In genomic region chr12:99419396-99419760, GRCm38 (mm10) we compare ENCODE assay signal across 24 mouse cellular contexts.
DNase-seq lines count a peak whose midpoint lies in the region; ATAC-seq and TF ChIP-seq lines count a peak whose summit lies in the region.
"Had no signal": no experiment of that assay in that cellular context is flagged by ENCODE, and none has a peak within 500 bp of the region (broad histone marks: within the 10 kb centered on the region; RNA-seq: fewer than 3 reads in every experiment).

No protein-coding gene starts in this region.

- no peak overlapping the region for H3K9ac ChIP-seq in liver, adult 2 months (ENCODE audit: low read depth, low read length)
- H3K9ac ChIP-seq in liver, embryonic 11.5 days (ENCODE audit: low read depth, low read length) = no peak overlapping the region
- no peak overlapping the region for H3K9ac ChIP-seq in intestine, embryonic 14.5 days (ENCODE audit: low read length)
- H3K9ac ChIP-seq in intestine, postnatal 0 days (ENCODE audit: low read depth, low read length) = no peak overlapping the region
- H3K9ac ChIP-seq in stomach, embryonic 15.5 days = no peak overlapping the region
- H3K9ac ChIP-seq: forebrain, embryonic 13.5 days; heart, embryonic 13.5 days; hindbrain, embryonic 14.5 days had no signal

- DNase-seq in liver, adult 2 months (ENCODE audit: extremely low read depth, low read depth, low spot score) = peak; percentile 64
- no peak for DNase-seq in liver, embryonic 11.5 days (ENCODE audit: low spot score)
- DNase-seq in intestine, embryonic 14.5 days (ENCODE audit: low spot score) = no peak
- no peak for DNase-seq in adrenal gland, postnatal 14 days
- DNase-seq in embryo, embryonic 11 days = no peak
- no peak for DNase-seq in T-cell, adult 2 months (ENCODE audit: low spot score)
- DNase-seq: adrenal gland, postnatal 10 days; cerebellum, adult 11 months; cerebellum, adult 2 months; cerebellum, adult 9-11 months; cerebellum, postnatal 25 days; gastrocnemius, postnatal 10 days; gastrocnemius, postnatal 36 days; heart, adult 2 months; heart, postnatal 14 days; heart, postnatal 4 days had no signal

- H3K9me3 ChIP-seq in liver, embryonic 11.5 days (ENCODE audit: control insufficient read depth, low read length) = no peaks in the 10 kb centered on the region
- no peaks in the 10 kb centered on the region for H3K9me3 ChIP-seq in intestine, embryonic 14.5 days (ENCODE audit: control insufficient read depth, low read length)
- no peaks in the 10 kb centered on the region for H3K9me3 ChIP-seq in intestine, postnatal 0 days (ENCODE audit: control insufficient read depth)
- no peaks in the 10 kb centered on the region for H3K9me3 ChIP-seq in stomach, embryonic 15.5 days
- H3K9me3 ChIP-seq: forebrain, embryonic 10.5 days; forebrain, embryonic 13.5 days; heart, embryonic 10.5 days; heart, embryonic 13.5 days had no signal

- 57% methylated on average over 2 of the region's 2 CpGs for WGBS in liver, adult 2 months
- WGBS in liver, embryonic 11.5 days = 65% methylated on average over 2 of the region's 2 CpGs
- 49% methylated on average over 2 of the region's 2 CpGs for WGBS in intestine, embryonic 14.5 days
- WGBS in intestine, postnatal 0 days = 43% methylated on average over 2 of the region's 2 CpGs
- WGBS in stomach, embryonic 15.5 days = 63% methylated on average over 2 of the region's 2 CpGs

- H3K4me2 ChIP-seq in liver, embryonic 11.5 days = no peak overlapping the region
- H3K4me2 ChIP-seq in intestine, embryonic 14.5 days (ENCODE audit: low read length) = no peak overlapping the region
- H3K4me2 ChIP-seq in intestine, postnatal 0 days (replicated peaks; ENCODE audit: low read depth) = 0 out of 2 replicates have a peak overlapping the region, but pooled peaks have one; percentile 17
- H3K4me2 ChIP-seq in stomach, embryonic 15.5 days = no peak overlapping the region
- H3K4me2 ChIP-seq: forebrain, embryonic 13.5 days; heart, embryonic 13.5 days; hindbrain, embryonic 14.5 days had no signal

- no peaks in the 10 kb centered on the region for H3K36me3 ChIP-seq in liver, adult 2 months (ENCODE audit: control insufficient read depth, insufficient read depth, low read length)
- no peaks in the 10 kb centered on the region for H3K36me3 ChIP-seq in liver, embryonic 11.5 days (ENCODE audit: control insufficient read depth, insufficient read depth, low read length)
- H3K36me3 ChIP-seq in intestine, embryonic 14.5 days (ENCODE audit: control insufficient read depth, insufficient read depth, low read length) = no peaks in the 10 kb centered on the region
- H3K36me3 ChIP-seq in intestine, postnatal 0 days (ENCODE audit: control insufficient read depth, insufficient read depth) = no peaks in the 10 kb centered on the region; the same call in 1 of the 2 replicates
- no peaks in the 10 kb centered on the region for H3K36me3 ChIP-seq in stomach, embryonic 15.5 days
- H3K36me3 ChIP-seq: forebrain, embryonic 10.5 days; heart, embryonic 10.5 days; heart, embryonic 13.5 days had no signal

- no peak overlapping the region for H3K4me3 ChIP-seq in liver, adult 2 months (ENCODE audit: insufficient read depth, low read depth, low read length)
- no peak overlapping the region for H3K4me3 ChIP-seq in liver, embryonic 11.5 days (ENCODE audit: low read depth, low read length)
- H3K4me3 ChIP-seq in intestine, embryonic 14.5 days (ENCODE audit: low read depth, low read length) = no peak overlapping the region
- H3K4me3 ChIP-seq in intestine, postnatal 0 days (ENCODE audit: low read depth, low read length) = no peak overlapping the region
- H3K4me3 ChIP-seq in stomach, embryonic 15.5 days (replicated peaks) = no peak overlapping the region
- H3K4me3 ChIP-seq: forebrain, embryonic 10.5 days; forebrain, embryonic 13.5 days; heart, adult 2 months; heart, embryonic 10.5 days; heart, embryonic 13.5 days had no signal

- peak overlapping the region; percentile 62 for H3K27ac ChIP-seq in liver, adult 2 months (replicated peaks; ENCODE audit: insufficient read depth, low read depth, low read length)
- no peak overlapping the region for H3K27ac ChIP-seq in liver, embryonic 11.5 days (ENCODE audit: low read depth, low read length)
- peak overlapping the region; percentile 51 for H3K27ac ChIP-seq in intestine, embryonic 14.5 days (ENCODE audit: low read depth)
- peak overlapping the region; percentile 54 for H3K27ac ChIP-seq in intestine, postnatal 0 days (ENCODE audit: low read depth, low read length)
- peak overlapping the region; percentile 35; the same call in 1 of the 2 replicates for H3K27ac ChIP-seq in stomach, embryonic 15.5 days
- H3K27ac ChIP-seq: forebrain, embryonic 10.5 days; forebrain, embryonic 13.5 days; heart, adult 2 months; heart, embryonic 10.5 days; heart, embryonic 13.5 days; hindbrain, embryonic 14.5 days had no signal

- H3K27me3 ChIP-seq in liver, adult 2 months (ENCODE audit: control insufficient read depth, insufficient read depth, low read length) = no peaks in the 10 kb centered on the region
- H3K27me3 ChIP-seq in liver, embryonic 11.5 days (replicated peaks; ENCODE audit: control insufficient read depth, insufficient read depth, low read length) = no peaks in the 10 kb centered on the region
- H3K27me3 ChIP-seq in intestine, embryonic 14.5 days (replicated peaks; ENCODE audit: control insufficient read depth, insufficient read depth, low read length) = no peaks in the 10 kb centered on the region
- H3K27me3 ChIP-seq in intestine, postnatal 0 days (replicated peaks; ENCODE audit: control insufficient read depth, insufficient read depth, low read length) = no peaks in the 10 kb centered on the region
- no peaks in the 10 kb centered on the region for H3K27me3 ChIP-seq in stomach, embryonic 15.5 days (replicated peaks)
- H3K27me3 ChIP-seq: forebrain, embryonic 13.5 days; heart, embryonic 13.5 days had no signal

- no peak for ATAC-seq in liver, embryonic 11.5 days (replicated peaks; ENCODE audit: low FRiP score)
- ATAC-seq in intestine, embryonic 14.5 days (replicated peaks; ENCODE audit: low FRiP score, low TSS enrichment, low read depth) = peak; percentile 51
- ATAC-seq in intestine, postnatal 0 days = peak; percentile 80
- ATAC-seq in stomach, embryonic 15.5 days (ENCODE audit: insufficient read depth, low FRiP score, low read depth) = no peak; the same call in 1 of the 2 replicates
- ATAC-seq: forebrain, embryonic 13.5 days; forebrain, embryonic 16.5 days had no signal

- TF ChIP-seq CTCF in liver, adult 2 months (IDR thresholded peaks at IDR 0.05; ENCODE audit: low read depth, low read length) = no peak
- no peak for TF ChIP-seq CTCF in intestine, postnatal 0 days (IDR thresholded peaks at IDR 0.05; ENCODE audit: low read depth)

- H3K4me1 ChIP-seq in liver, adult 2 months (ENCODE audit: control insufficient read depth, insufficient read depth, low read length) = peaks cover 25% of the 10 kb centered on the region
- no peaks in the 10 kb centered on the region; the same call in 1 of the 2 replicates for H3K4me1 ChIP-seq in liver, embryonic 11.5 days (replicated peaks; ENCODE audit: control insufficient read depth, insufficient read depth, low read length)
- peaks cover 9% of the 10 kb centered on the region; the same call in 1 of the 2 replicates for H3K4me1 ChIP-seq in intestine, embryonic 14.5 days (replicated peaks; ENCODE audit: control insufficient read depth, insufficient read depth, low read length)
- 0 out of 2 replicates have a peak, but pooled peaks cover 5% of the 10 kb centered on the region for H3K4me1 ChIP-seq in intestine, postnatal 0 days (replicated peaks; ENCODE audit: control insufficient read depth, insufficient read depth, low read length)
- H3K4me1 ChIP-seq in stomach, embryonic 15.5 days = no peaks in the 10 kb centered on the region
- H3K4me1 ChIP-seq: forebrain, embryonic 13.5 days had no signal

- H3K79me2 ChIP-seq in liver, adult 2 months (ENCODE audit: control insufficient read depth, insufficient read depth, low read length) = peaks cover 4% of the 10 kb centered on the region; the same call in 1 of the 2 replicates

- TF ChIP-seq POLR2A in liver, adult 2 months (IDR thresholded peaks at IDR 0.05; ENCODE audit: extremely low read depth, insufficient read depth, low read length) = no peak

Comparison
In these comparisons a context has a peak if more than half of its experiments do, and no peak if none do; other contexts are left out.
1. ATAC-seq: peak in intestine, embryonic 14.5 days (single experiment) and intestine, postnatal 0 days (single experiment); none in liver, embryonic 11.5 days (single experiment) and stomach, embryonic 15.5 days (single experiment).